Mouse (Mus musculus): ENCODE results near the gene Gm37240. TPM values are rescaled to one million over a fixed set of nuclear protein-coding genes. Genes with fewer than 3 reads are reported as not detected.

Gm37240 gene
- total RNA-seq, 2 experiments from 2014 or later = 0.92 to 1.4 TPM

GRCm38 (mm10) chr3:85174542-85175469 is 712.5 kb downstream of the Gm37240 start:
- no peak for DNase-seq (ENCODE audit: extremely low spot score in 1 of 2, low spot score in 1 of 2)

DNA sequence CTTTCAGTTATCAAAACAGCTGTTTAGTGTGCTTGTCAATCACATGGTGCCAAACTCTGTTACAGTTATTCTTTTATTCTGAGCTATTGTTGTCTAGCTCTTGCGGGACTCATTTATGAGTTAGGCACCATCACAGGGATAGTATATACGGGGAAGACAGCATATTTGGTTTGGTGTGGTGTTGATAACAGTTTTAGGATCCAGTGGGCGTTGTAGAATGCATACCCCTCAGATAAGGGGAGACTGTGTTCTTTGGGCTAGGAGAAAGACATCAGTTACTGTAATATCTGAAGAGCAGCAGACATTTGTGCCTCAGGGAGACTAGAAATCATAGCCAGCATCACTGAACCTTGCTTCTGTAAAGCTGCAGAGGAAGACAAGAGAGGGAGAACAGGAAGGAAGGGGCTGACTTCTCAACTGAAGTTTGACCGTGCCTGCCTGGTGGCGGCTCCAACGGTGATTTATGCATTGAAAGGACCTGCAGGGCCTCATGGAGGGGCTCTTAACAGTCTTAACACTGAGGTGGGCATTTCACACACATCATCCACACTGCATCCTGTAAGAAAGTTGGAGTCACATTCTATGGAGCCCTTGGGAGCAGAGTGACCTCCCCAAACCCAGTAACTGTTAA is 713.8 kb downstream of the Gm37240 start:
- no peak for DNase-seq (ENCODE audit: extremely low spot score in 1 of 2, low spot score in 1 of 2)

DNA sequence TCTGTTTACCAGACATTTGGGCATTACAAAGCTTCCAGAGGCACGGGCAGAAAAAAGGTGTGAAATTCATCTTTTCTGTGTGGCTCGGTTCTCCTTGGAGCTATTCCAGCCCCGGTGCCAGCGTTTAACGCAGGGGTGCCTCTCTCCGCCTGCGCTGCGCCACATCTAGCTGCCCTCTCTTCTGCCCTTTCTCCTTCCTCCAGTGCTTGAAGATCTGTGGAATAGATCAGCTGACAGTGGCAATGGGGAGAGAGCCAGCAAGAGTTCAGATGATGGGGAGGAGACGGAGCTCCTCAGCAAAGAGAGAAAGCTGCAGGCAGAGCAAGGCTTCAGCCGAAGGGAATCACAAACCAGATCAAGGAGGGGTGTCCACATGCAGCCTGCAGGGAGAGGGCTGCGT is 714.8 kb downstream of the Gm37240 start:
- no peak for DNase-seq (ENCODE audit: extremely low spot score in 1 of 2, low spot score in 1 of 2)

- no peak for DNase-seq (ENCODE audit: extremely low spot score in 1 of 2, low spot score in 1 of 2)
Observed at GRCm38 (mm10) chr3:85172096-85172495, 715.2 kb downstream of the Gm37240 start.

GRCm38 (mm10) chr3:85168816-85169215 is 718.5 kb downstream of the Gm37240 start:
- no peak for DNase-seq (ENCODE audit: extremely low spot score in 1 of 2, low spot score in 1 of 2)

GRCm38 (mm10) chr3:85164931-85165330 is 722.4 kb downstream of the Gm37240 start:
- DNase-seq (ENCODE audit: extremely low spot score in 1 of 2, low spot score in 1 of 2) = no peak

DNA sequence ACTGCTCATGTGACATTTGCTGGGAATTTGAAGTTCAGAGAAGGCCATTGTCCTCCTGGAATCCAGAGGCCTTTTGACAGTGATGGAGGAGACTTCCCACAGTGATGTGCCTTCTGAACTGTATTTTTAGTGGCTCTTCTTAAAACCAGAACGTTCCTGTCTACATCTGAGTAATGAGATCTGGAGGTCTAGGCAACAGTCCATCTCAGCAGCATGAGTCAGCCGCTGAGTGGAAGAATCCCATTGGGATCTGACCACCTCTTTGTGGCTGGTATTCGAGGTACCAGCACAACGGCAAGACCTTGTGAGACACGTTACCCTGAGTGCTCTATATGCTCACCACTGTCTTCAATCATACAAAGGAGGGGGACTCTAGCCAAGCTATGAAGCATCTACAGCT is 723.9 kb downstream of the Gm37240 start:
- DNase-seq (ENCODE audit: extremely low spot score in 1 of 2, low spot score in 1 of 2) = no peak

GRCm38 (mm10) chr3:85162430-85162829 is 724.9 kb downstream of the Gm37240 start:
- DNase-seq (ENCODE audit: extremely low spot score in 1 of 2, low spot score in 1 of 2) = no peak

GRCm38 (mm10) chr3:85160816-85161215 is 726.5 kb downstream of the Gm37240 start:
- DNase-seq (ENCODE audit: extremely low spot score in 1 of 2, low spot score in 1 of 2) = no peak

GRCm38 (mm10) chr3:85159631-85160030 is 727.7 kb downstream of the Gm37240 start:
- DNase-seq (ENCODE audit: extremely low spot score in 1 of 2, low spot score in 1 of 2) = no peak

DNA sequence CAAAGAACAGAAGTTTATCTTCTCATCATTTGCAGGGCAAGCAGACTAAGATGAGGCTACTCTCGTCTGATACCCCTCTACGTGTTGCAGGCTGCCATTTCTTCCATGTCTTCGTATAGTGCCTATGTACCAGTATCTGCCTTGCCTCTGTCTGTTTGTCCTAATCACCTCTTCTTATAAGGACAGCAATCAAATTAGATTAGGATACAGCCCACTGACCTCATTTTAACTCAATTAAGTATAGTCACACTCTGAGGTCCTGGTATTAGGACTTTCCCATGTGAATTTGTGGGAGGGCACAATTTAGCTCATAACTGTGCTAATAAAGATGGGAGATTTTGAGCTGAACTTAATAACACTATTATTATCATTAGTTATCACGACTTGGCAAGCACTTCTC is 738.5 kb downstream of the Gm37240 start:
- DNase-seq (ENCODE audit: extremely low spot score in 1 of 2, low spot score in 1 of 2) = no peak

GRCm38 (mm10) chr3:85148038-85148550 is 739.2 kb downstream of the Gm37240 start:
- no peak for DNase-seq (ENCODE audit: extremely low spot score in 1 of 2, low spot score in 1 of 2)

- DNase-seq (ENCODE audit: extremely low spot score in 1 of 2, low spot score in 1 of 2) = no peak
Observed at GRCm38 (mm10) chr3:85145568-85145967, 741.8 kb downstream of the Gm37240 start.

GRCm38 (mm10) chr3:85145076-85145475 is 742.2 kb downstream of the Gm37240 start:
- DNase-seq (ENCODE audit: extremely low spot score in 1 of 2, low spot score in 1 of 2) = no peak

GRCm38 (mm10) chr3:85144425-85144824 is 742.9 kb downstream of the Gm37240 start:
- DNase-seq (ENCODE audit: extremely low spot score in 1 of 2, low spot score in 1 of 2) = no peak

DNA sequence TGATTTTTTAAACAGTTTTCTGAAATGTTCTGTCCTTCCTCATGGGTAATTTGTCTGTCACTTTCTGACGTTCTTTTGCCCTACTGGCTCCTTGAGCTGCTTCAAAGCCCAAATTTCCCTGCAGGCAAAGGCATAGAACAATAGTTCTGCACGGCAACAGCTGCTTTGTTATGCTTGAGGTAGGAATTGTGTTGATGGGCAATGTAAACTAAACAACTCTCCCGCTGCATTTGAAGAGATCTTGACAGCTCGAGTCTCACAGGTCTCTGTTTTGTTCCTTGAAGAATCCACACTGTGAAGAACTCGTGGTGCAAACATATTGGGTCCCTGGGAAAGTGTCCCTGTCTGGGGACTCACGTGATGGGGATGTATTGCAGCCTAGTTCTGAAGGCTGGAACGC is 746.8 kb downstream of the Gm37240 start:
- DNase-seq (ENCODE audit: extremely low spot score in 1 of 2, low spot score in 1 of 2) = no peak

GRCm38 (mm10) chr3:85138407-85138806 is 748.9 kb downstream of the Gm37240 start:
- no peak for DNase-seq (ENCODE audit: extremely low spot score in 1 of 2, low spot score in 1 of 2)

GRCm38 (mm10) chr3:85133561-85133960 is 753.8 kb downstream of the Gm37240 start:
- no peak for DNase-seq (ENCODE audit: extremely low spot score in 1 of 2, low spot score in 1 of 2)

DNA sequence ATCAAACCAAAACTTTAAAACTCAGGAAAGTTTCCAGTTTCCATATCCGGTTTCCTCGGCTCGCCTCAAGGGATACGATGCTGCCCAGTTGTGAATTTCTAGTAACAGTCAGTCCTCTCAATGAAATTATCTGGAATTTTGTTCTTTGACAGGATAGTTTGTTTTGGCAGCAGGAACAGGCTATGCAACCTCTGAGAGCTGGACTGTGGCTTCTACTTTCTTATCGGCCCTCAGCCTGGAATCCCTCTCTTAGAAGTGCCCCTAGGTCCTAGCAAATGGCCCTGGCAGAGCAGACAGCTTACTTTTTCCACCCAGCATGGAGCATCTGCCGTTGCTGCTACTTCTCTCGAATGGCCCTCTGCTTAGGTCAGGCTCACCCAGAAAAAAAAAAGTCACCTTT is 755.4 kb downstream of the Gm37240 start:
- DNase-seq (ENCODE audit: extremely low spot score in 1 of 2, low spot score in 1 of 2) = no peak

DNA sequence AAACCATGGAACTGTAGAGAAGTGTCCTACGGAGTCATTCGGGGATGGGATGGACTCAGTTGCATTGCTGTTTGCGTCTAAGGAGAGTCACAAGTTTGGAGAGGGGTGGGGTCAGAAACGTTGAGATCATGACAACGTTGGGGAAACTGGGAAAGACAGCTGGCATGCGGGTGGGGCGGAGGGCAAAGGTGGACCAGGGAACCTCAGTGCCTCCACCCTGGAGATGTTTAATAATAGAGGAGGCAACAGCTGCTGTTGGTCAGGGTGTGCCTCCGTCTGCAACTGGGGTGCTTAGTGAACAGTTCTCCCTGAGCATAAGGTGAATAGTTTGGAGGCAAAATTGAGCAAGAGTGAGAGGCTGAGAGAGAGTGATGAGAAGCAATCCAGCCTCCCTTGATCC is 758.8 kb downstream of the Gm37240 start:
- DNase-seq (ENCODE audit: extremely low spot score in 1 of 2, low spot score in 1 of 2) = no peak

GRCm38 (mm10) chr3:85126970-85127369 is 760.3 kb downstream of the Gm37240 start:
- no peak for DNase-seq (ENCODE audit: extremely low spot score in 1 of 2, low spot score in 1 of 2)

GRCm38 (mm10) chr3:85125471-85125870 is 761.8 kb downstream of the Gm37240 start:
- DNase-seq (ENCODE audit: extremely low spot score in 1 of 2, low spot score in 1 of 2) = no peak
